Mouse (Mus musculus) c-Kit-positive CD71-positive TER-119-positive erythroid progenitor cells, embryonic 14.5 days (primary cell): Measurements from ENCODE around the gene C8b.

Source experiments
- DNase-seq: peaks from one replicate; pipeline ENCODE4 v3.0.0-alpha.2; 2013; ENCODE audit warnings: low spot score

Gene C8b

GRCm38 (mm10) chr4:104766065-104766464 is at the start of gene C8b:
Gene C8b (plus strand): TSS chr4:104766317.
- no peak for DNase-seq

- DNase-seq = no peak
Measured at GRCm38 (mm10) chr4:104716506-104716905, 49.6 kb upstream of the C8b start.

GRCm38 (mm10) chr4:104718973-104719795 is 46.9 kb upstream of the C8b start:
- DNase-seq = no peak

GRCm38 (mm10) chr4:104723527-104724045 is 42.5 kb upstream of the C8b start:
- no peak for DNase-seq

- no peak for DNase-seq
Measured at GRCm38 (mm10) chr4:104724258-104724657, 41.9 kb upstream of the C8b start.

- DNase-seq = no peak
Measured at GRCm38 (mm10) chr4:104725673-104726072, 40.4 kb upstream of the C8b start.

- DNase-seq = no peak
Measured at GRCm38 (mm10) chr4:104729185-104729584, 36.9 kb upstream of the C8b start.

GRCm38 (mm10) chr4:104746500-104746899 is 19.6 kb upstream of the C8b start:
- DNase-seq = no peak

- no peak for DNase-seq
Measured at GRCm38 (mm10) chr4:104754090-104754489, 12.0 kb upstream of the C8b start.

GRCm38 (mm10) chr4:104760878-104761624 is 5.1 kb upstream of the C8b start:
- DNase-seq = no peak

- DNase-seq = no peak
Measured at GRCm38 (mm10) chr4:104768190-104768589, 2.1 kb downstream of the C8b start.

- DNase-seq = no peak
Measured at GRCm38 (mm10) chr4:104769602-104770001, 3.5 kb downstream of the C8b start.

GRCm38 (mm10) chr4:104770331-104770730 is 4.2 kb downstream of the C8b start:
- DNase-seq = no peak

- DNase-seq = no peak
Measured at GRCm38 (mm10) chr4:104775601-104776000, 9.5 kb downstream of the C8b start.

GRCm38 (mm10) chr4:104779460-104779859 is 13.3 kb downstream of the C8b start:
- no peak for DNase-seq

- no peak for DNase-seq
Measured at GRCm38 (mm10) chr4:104781441-104781840, 15.3 kb downstream of the C8b start.

GRCm38 (mm10) chr4:104782346-104782745 is 16.2 kb downstream of the C8b start:
- DNase-seq = no peak

GRCm38 (mm10) chr4:104792111-104792510 is 26.0 kb downstream of the C8b start:
- DNase-seq = no peak

- DNase-seq = no peak
Measured at GRCm38 (mm10) chr4:104798951-104799350, 32.8 kb downstream of the C8b start.

GRCm38 (mm10) chr4:104801625-104802024 is 35.5 kb downstream of the C8b start:
- DNase-seq = no peak

GRCm38 (mm10) chr4:104804100-104804499 is 38.0 kb downstream of the C8b start:
- DNase-seq = no peak

GRCm38 (mm10) chr4:104805414-104806257 is 39.5 kb downstream of the C8b start:
- DNase-seq = no peak
